Mouse (Mus musculus): ENCODE measurements around the gene Nudt8. TPM values are rescaled to one million over a fixed set of nuclear protein-coding genes. Genes with fewer than 3 reads are reported as not detected.
"Not testable (repeated sequence)": the region's sequence is repeated elsewhere in the genome, so short reads cannot be mapped to it uniquely, and the experiment has no call there.

Gene Nudt8
- polyA plus RNA-seq, 1 experiment: 19.7 TPM

- Histone ChIP-seq H3K27ac (ENCODE audit: insufficient read depth, low read length) (peak within 1 kb of the TSS; percentile 65), H3K4me3 (ENCODE audit: insufficient read depth, low read length) (no peak within 1 kb of the TSS), H3K4me1 (ENCODE audit: control insufficient read depth, insufficient read depth, low read length) (no peaks in the 10 kb centered on the region)
- peak; percentile 8; the same call in 1 of the 2 replicates for TF ChIP-seq CTCF (IDR thresholded peaks at IDR 0.05; ENCODE audit: borderline replicate concordance, insufficient read depth, low read length)
- no peak for TF ChIP-seq POLR2A (IDR thresholded peaks at IDR 0.05; ENCODE audit: low read depth, low read length)
Observed at GRCm38 (mm10) chr19:4045966-4046865, 45.8 kb downstream of the Nudt8 start, which contains the start of gene Gstp2. TSS of gene Gstp2 (minus strand) at chr19:4046023.

GRCm38 (mm10) chr19:4046866-4047254, 46.5 kb downstream of the Nudt8 start:
- H3K4me3 ChIP-seq (ENCODE audit: insufficient read depth, low read length): no peak overlapping the region
- H3K4me1 ChIP-seq (ENCODE audit: control insufficient read depth, insufficient read depth, low read length): no peaks in the 10 kb centered on the region
- TF ChIP-seq CTCF (IDR thresholded peaks at IDR 0.05; ENCODE audit: borderline replicate concordance, insufficient read depth, low read length) (no peak), POLR2A (IDR thresholded peaks at IDR 0.05; ENCODE audit: low read depth, low read length) (no peak)
- no peak overlapping the region for H3K27ac ChIP-seq (ENCODE audit: insufficient read depth, low read length)

- 0 out of 2 replicates have a peak, but pooled peaks cover 2% of the 10 kb centered on the region for H3K4me1 ChIP-seq (ENCODE audit: control insufficient read depth, insufficient read depth, low read length)
- no peak overlapping the region for H3K27ac ChIP-seq (ENCODE audit: insufficient read depth, low read length)
- H3K4me3 ChIP-seq (ENCODE audit: insufficient read depth, low read length): no peak overlapping the region
- TF ChIP-seq CTCF (IDR thresholded peaks at IDR 0.05; ENCODE audit: borderline replicate concordance, insufficient read depth, low read length) (peak; percentile 48; the same call in 1 of the 2 replicates), POLR2A (IDR thresholded peaks at IDR 0.05; ENCODE audit: low read depth, low read length) (no peak)
Observed at GRCm38 (mm10) chr19:4047859-4048258, 47.5 kb downstream of the Nudt8 start.

- not testable (repeated sequence) for H3K4me1 ChIP-seq (ENCODE audit: control insufficient read depth, insufficient read depth, low read length); H3K4me3 ChIP-seq (ENCODE audit: insufficient read depth, low read length); H3K27ac ChIP-seq (ENCODE audit: insufficient read depth, low read length)
Observed at GRCm38 (mm10) chr19:4049069-4049468, 48.7 kb downstream of the Nudt8 start.

DNA sequence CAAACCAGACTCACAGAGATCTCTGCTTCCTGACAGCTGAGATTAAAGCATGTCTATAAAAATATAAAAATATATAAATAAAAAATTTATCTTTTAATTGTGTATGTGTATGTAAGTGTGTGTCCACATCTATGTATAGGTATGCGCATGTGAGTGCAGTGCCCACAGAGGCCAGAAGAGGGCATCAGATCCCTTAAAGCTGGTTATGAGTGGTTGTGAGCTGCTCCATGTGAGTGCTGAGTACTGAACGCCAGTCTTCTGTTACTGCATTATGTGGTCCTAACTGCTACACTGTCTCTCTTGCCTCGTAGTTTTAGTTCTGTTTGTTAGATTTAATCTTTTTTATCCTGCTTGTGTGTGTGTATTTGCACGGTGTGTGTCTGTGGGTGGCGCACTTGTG, 50.6 kb downstream of the Nudt8 start:
- Histone ChIP-seq H3K4me1 (ENCODE audit: control insufficient read depth, insufficient read depth, low read length) (0 out of 2 replicates have a peak, but pooled peaks cover 2% of the 10 kb centered on the region), H3K27ac (ENCODE audit: insufficient read depth, low read length) (no peak overlapping the region), H3K4me3 (ENCODE audit: insufficient read depth, low read length) (no peak overlapping the region)
- TF ChIP-seq POLR2A (IDR thresholded peaks at IDR 0.05; ENCODE audit: low read depth, low read length) (no peak), CTCF (IDR thresholded peaks at IDR 0.05; ENCODE audit: borderline replicate concordance, insufficient read depth, low read length) (no peak)

Other genes with a start within 250 kb of the Nudt8 start
- gene Kmt5b, start 233.2 kb upstream of the Nudt8 start, polyA plus RNA-seq (2011; ENCODE audit: insufficient read length, low read depth, missing spikeins): 36.9 and 47.1 TPM in 2 replicates
- 48.4 and 65.0 TPM in 2 replicates for gene Chka, start 148.8 kb upstream of the Nudt8 start, polyA plus RNA-seq (2011; ENCODE audit: insufficient read length, low read depth, missing spikeins)
- gene Tcirg1, start 93.4 kb upstream of the Nudt8 start, polyA plus RNA-seq (2011; ENCODE audit: insufficient read length, low read depth, missing spikeins): 56.8 and 60.7 TPM in 2 replicates
- 97.0 and 108 TPM in 2 replicates for gene Ndufs8, start 87.8 kb upstream of the Nudt8 start, polyA plus RNA-seq (2011; ENCODE audit: insufficient read length, low read depth, missing spikeins)
- gene Aldh3b1, start 70.8 kb upstream of the Nudt8 start, polyA plus RNA-seq (2011; ENCODE audit: insufficient read length, low read depth, missing spikeins): 3.8 and 4.3 TPM in 2 replicates
- 34.5 and 44.9 TPM in 2 replicates for gene Unc93b1, start 65.4 kb upstream of the Nudt8 start, polyA plus RNA-seq (2011; ENCODE audit: insufficient read length, low read depth, missing spikeins)
- not detected in 2 replicates for gene Aldh3b3, start 41.9 kb upstream of the Nudt8 start, polyA plus RNA-seq (2011; ENCODE audit: insufficient read length, low read depth, missing spikeins)
- not detected in 2 replicates for gene Aldh3b2, start 28.3 kb upstream of the Nudt8 start, polyA plus RNA-seq (2011; ENCODE audit: insufficient read length, low read depth, missing spikeins)
- gene Acy3, start 14.0 kb upstream of the Nudt8 start, polyA plus RNA-seq (2011; ENCODE audit: insufficient read length, low read depth, missing spikeins): 4.9 and 7.7 TPM in 2 replicates
- gene Tbx10, start 7.8 kb upstream of the Nudt8 start, polyA plus RNA-seq (2011; ENCODE audit: insufficient read length, low read depth, missing spikeins): not detected in 2 replicates
- gene Gm49405, start within 50 bp of the Nudt8 start, polyA plus RNA-seq (2011; ENCODE audit: insufficient read length, low read depth, missing spikeins): 2.1 TPM in 2 replicates
- 2.1 and 3.2 TPM in 2 replicates for gene Doc2g, start 2.7 kb downstream of the Nudt8 start, polyA plus RNA-seq (2011; ENCODE audit: insufficient read length, low read depth, missing spikeins)
- 64.3 and 74.1 TPM in 2 replicates for gene Ndufv1, start 12.2 kb downstream of the Nudt8 start, polyA plus RNA-seq (2011; ENCODE audit: insufficient read length, low read depth, missing spikeins)
- 225 and 296 TPM in 2 replicates for gene Gstp1, start 37.4 kb downstream of the Nudt8 start, polyA plus RNA-seq (2011; ENCODE audit: insufficient read length, low read depth, missing spikeins)
- gene Gstp2, start 45.4 kb downstream of the Nudt8 start, polyA plus RNA-seq (2011; ENCODE audit: insufficient read length, low read depth, missing spikeins): 1.7 and 3.1 TPM in 2 replicates
- not detected in 2 replicates for gene Gstp3, start 59.0 kb downstream of the Nudt8 start, polyA plus RNA-seq (2011; ENCODE audit: insufficient read length, low read depth, missing spikeins)
- not detected in 2 replicates for gene Cabp2, start 81.0 kb downstream of the Nudt8 start, polyA plus RNA-seq (2011; ENCODE audit: insufficient read length, low read depth, missing spikeins)
- gene Cdk2ap2, start 96.6 kb downstream of the Nudt8 start, polyA plus RNA-seq (2011; ENCODE audit: insufficient read length, low read depth, missing spikeins): 25.1 and 32.1 TPM in 2 replicates
- 14.5 and 19.5 TPM in 2 replicates for gene Pitpnm1, start 99.4 kb downstream of the Nudt8 start, polyA plus RNA-seq (2011; ENCODE audit: insufficient read length, low read depth, missing spikeins)
- gene Aip, start 125.3 kb downstream of the Nudt8 start, polyA plus RNA-seq (2011; ENCODE audit: insufficient read length, low read depth, missing spikeins): 63.9 and 72.7 TPM in 2 replicates
- not detected in 2 replicates for gene Gpr152, start 139.2 kb downstream of the Nudt8 start, polyA plus RNA-seq (2011; ENCODE audit: insufficient read length, low read depth, missing spikeins)
- gene Cabp4, start 143.5 kb downstream of the Nudt8 start, polyA plus RNA-seq (2011; ENCODE audit: insufficient read length, low read depth, missing spikeins): not detected in 2 replicates
- gene Coro1b, start 148.0 kb downstream of the Nudt8 start, polyA plus RNA-seq (2011; ENCODE audit: insufficient read length, low read depth, missing spikeins): 143 and 179 TPM in 2 replicates
- gene Ptprcap, start 153.0 kb downstream of the Nudt8 start, polyA plus RNA-seq (2011; ENCODE audit: insufficient read length, low read depth, missing spikeins): 0.50 TPM in 1 of 2 replicates, not detected in the other
- 18.7 and 35.9 TPM in 2 replicates for gene Rps6kb2, start 162.8 kb downstream of the Nudt8 start, polyA plus RNA-seq (2011; ENCODE audit: insufficient read length, low read depth, missing spikeins)
- 3.3 and 4.4 TPM in 2 replicates for gene Carns1, start 174.9 kb downstream of the Nudt8 start, polyA plus RNA-seq (2011; ENCODE audit: insufficient read length, low read depth, missing spikeins)
- 0.25 and 0.42 TPM in 2 replicates for gene Tbc1d10c, start 190.7 kb downstream of the Nudt8 start, polyA plus RNA-seq (2011; ENCODE audit: insufficient read length, low read depth, missing spikeins)
- gene Ppp1ca, start 191.5 kb downstream of the Nudt8 start, polyA plus RNA-seq (2011; ENCODE audit: insufficient read length, low read depth, missing spikeins): 327 and 340 TPM in 2 replicates
- 25.5 and 32.3 TPM in 2 replicates for gene Rad9a, start 201.1 kb downstream of the Nudt8 start, polyA plus RNA-seq (2011; ENCODE audit: insufficient read length, low read depth, missing spikeins)
- 15.2 and 16.8 TPM in 2 replicates for gene Clcf1, start 213.7 kb downstream of the Nudt8 start, polyA plus RNA-seq (2011; ENCODE audit: insufficient read length, low read depth, missing spikeins)
- not detected in 2 replicates for gene AC109138.7, start 213.8 kb downstream of the Nudt8 start, polyA plus RNA-seq (2011; ENCODE audit: insufficient read length, low read depth, missing spikeins)
- 55.2 and 55.8 TPM in 2 replicates for gene Pold4, start 231.3 kb downstream of the Nudt8 start, polyA plus RNA-seq (2011; ENCODE audit: insufficient read length, low read depth, missing spikeins)